Mouse (Mus musculus): ENCODE data around the gene Deaf1. TPM values are rescaled to one million over a fixed set of nuclear protein-coding genes. Genes with fewer than 3 reads are reported as not detected.

The Deaf1 gene
- polyA plus RNA-seq, 1 experiment from 2014 or later: 200 TPM

DNA sequence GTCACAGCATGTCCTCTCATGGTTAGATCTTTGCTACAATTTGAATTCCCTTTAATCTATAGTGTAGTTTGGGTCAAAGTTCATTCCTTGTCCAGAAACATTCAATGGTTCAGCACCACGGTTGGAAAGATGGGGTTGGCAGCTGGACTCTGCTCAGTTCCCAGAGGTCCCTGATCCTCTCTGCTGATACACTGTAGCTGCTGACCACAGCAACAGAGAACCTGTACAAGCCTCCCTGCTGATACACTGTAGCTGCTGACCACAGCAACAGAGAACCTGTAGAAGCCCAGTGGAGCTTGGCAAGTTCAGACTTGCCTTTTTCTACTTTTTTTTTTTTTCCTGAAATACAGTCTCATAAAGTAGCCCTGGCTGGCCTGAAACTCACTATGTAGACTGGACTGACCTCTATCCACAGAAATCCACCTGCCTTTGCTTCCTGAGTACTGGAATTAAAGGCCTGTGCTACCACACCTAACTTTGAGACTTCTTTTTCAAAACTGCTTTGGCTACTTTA, 9.8 kb downstream of the Deaf1 start:
- Histone ChIP-seq H3K4me3 (replicated peaks) (no peak overlapping the region), H3K36me3 (peaks cover 93% of the 10 kb centered on the region), H3K4me2 (no peak overlapping the region), H3K27me3 (replicated peaks) (no peaks in the 10 kb centered on the region), H3K9ac (replicated peaks) (no peak overlapping the region), H3K9me3 (replicated peaks) (no peaks in the 10 kb centered on the region), H3K27ac (replicated peaks) (no peak overlapping the region), H3K4me1 (no peaks in the 10 kb centered on the region)
- ATAC-seq (ENCODE audit: low FRiP score): no peak
- 74% methylated on average over 1 of the region's 1 CpGs for WGBS

DNA sequence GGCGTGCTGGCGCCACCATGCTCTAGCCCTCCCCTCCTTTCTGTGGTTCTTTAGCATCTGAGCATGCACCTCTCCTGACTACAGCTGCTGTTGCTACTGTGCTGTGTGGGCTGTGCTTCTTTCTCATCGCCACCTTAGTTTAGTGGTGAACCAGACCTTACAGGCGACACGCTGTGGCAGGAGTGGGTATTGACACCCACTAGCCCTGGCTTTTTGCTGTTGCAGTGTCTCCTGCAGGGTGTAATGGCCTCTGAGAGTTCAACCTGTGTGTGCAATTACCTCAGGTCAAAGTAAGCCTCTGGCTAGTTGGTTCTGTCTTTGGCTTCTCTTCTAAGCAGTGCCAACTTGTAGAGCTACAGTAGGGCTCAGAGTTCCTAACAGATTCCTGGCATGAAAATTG, 11.5 kb downstream of the Deaf1 start:
- no peak for ATAC-seq (ENCODE audit: low FRiP score)
- no peaks in the 10 kb centered on the region for H3K4me1 ChIP-seq
- no peak overlapping the region for H3K4me3 ChIP-seq (replicated peaks)
- no peak overlapping the region for H3K9ac ChIP-seq (replicated peaks)
- H3K4me2 ChIP-seq: no peak overlapping the region
- no peaks in the 10 kb centered on the region for H3K27me3 ChIP-seq (replicated peaks)
- no peak overlapping the region for H3K27ac ChIP-seq (replicated peaks)
- H3K36me3 ChIP-seq: peaks cover 93% of the 10 kb centered on the region
- WGBS: 89% methylated on average over 5 of the region's 5 CpGs
- no peaks in the 10 kb centered on the region for H3K9me3 ChIP-seq (replicated peaks)

DNA sequence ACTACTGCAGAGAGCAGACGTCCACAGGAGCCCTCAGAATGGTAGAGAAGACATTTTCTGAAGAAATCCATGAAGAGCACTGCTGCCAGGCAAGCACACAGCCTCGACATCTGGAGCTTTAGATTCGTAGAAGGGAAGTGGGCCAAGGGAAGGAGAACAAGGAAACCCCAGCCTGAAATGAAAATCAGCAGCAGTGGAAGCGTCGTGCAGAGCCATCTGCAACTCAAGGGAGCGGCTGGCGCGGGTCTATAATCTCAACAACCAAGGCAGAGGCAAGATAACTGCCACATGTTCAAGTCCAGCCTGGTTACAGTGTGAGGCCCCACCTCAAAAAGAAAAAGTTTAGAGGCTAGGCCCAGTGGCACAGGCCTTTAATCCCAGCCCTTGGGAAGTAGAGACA, 12.4 kb downstream of the Deaf1 start:
- Histone ChIP-seq H3K9me3 (replicated peaks) (no peaks in the 10 kb centered on the region), H3K36me3 (peaks cover 94% of the 10 kb centered on the region), H3K4me3 (replicated peaks) (no peak overlapping the region), H3K27me3 (replicated peaks) (no peaks in the 10 kb centered on the region), H3K4me2 (no peak overlapping the region), H3K4me1 (no peaks in the 10 kb centered on the region), H3K27ac (replicated peaks) (no peak overlapping the region), H3K9ac (replicated peaks) (no peak overlapping the region)
- ATAC-seq (ENCODE audit: low FRiP score): no peak
- 91% methylated on average over 8 of the region's 8 CpGs for WGBS

DNA sequence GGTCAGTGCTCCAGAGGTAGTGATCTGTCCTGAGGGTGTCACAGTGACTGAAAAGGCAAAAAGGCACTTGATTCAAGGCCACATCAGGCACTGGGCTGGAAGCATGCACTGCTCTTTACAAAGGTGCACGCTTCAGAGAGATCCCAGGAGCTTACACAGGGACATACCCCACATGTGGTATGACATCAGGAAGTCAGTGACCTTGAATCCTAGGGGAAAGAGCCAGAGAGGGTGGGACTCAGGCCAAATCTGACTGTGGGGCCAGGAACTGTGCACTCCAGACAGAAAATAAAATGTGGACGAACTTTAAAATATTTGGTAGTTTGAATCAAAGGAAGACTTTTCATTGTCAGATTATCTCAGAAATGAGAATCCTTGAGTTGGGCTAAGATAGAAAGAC, 13.1 kb downstream of the Deaf1 start:
- 100% methylated on average over 2 of the region's 2 CpGs for WGBS
- H3K36me3 ChIP-seq: peaks cover 95% of the 10 kb centered on the region
- no peak for ATAC-seq (ENCODE audit: low FRiP score)

DNA sequence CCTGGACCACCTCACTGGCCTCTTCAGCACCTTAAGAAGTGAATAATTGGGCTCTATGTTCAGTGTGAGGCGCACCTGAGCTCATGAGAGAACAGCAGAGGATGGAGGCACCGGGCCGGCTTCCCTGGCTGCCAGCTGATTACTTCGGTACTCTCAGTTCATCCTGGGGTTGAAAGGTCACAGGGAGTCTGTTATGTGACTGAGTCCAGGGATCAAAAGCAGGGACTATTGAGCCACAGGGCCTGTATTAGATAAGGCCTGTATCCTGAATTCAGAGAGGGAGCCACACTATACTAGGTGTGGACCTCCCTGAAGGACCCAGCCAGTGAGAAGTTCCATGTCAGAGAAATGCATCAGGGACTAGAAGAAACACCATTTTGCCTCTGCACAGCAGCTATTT, 23.0 kb downstream of the Deaf1 start:
- no peaks in the 10 kb centered on the region for H3K27me3 ChIP-seq (replicated peaks)
- no peaks in the 10 kb centered on the region for H3K9me3 ChIP-seq (replicated peaks)
- H3K4me3 ChIP-seq (replicated peaks): no peak overlapping the region
- peaks cover 94% of the 10 kb centered on the region for H3K36me3 ChIP-seq
- H3K9ac ChIP-seq (replicated peaks): no peak overlapping the region
- no peak overlapping the region for H3K4me2 ChIP-seq
- no peak for ATAC-seq (ENCODE audit: low FRiP score)
- H3K27ac ChIP-seq (replicated peaks): no peak overlapping the region
- H3K4me1 ChIP-seq: no peaks in the 10 kb centered on the region
- 91% methylated on average over 4 of the region's 4 CpGs for WGBS

More for the DNA sequence above, 13.1 kb downstream of the Deaf1 start:
- no peak overlapping the region for H3K4me2 ChIP-seq
- no peaks in the 10 kb centered on the region for H3K27me3 ChIP-seq (replicated peaks)
- no peak overlapping the region for H3K9ac ChIP-seq (replicated peaks)
- H3K4me1 ChIP-seq: no peaks in the 10 kb centered on the region
- H3K4me3 ChIP-seq (replicated peaks): no peak overlapping the region
- H3K9me3 ChIP-seq (replicated peaks): no peaks in the 10 kb centered on the region
- no peak overlapping the region for H3K27ac ChIP-seq (replicated peaks)

DNA sequence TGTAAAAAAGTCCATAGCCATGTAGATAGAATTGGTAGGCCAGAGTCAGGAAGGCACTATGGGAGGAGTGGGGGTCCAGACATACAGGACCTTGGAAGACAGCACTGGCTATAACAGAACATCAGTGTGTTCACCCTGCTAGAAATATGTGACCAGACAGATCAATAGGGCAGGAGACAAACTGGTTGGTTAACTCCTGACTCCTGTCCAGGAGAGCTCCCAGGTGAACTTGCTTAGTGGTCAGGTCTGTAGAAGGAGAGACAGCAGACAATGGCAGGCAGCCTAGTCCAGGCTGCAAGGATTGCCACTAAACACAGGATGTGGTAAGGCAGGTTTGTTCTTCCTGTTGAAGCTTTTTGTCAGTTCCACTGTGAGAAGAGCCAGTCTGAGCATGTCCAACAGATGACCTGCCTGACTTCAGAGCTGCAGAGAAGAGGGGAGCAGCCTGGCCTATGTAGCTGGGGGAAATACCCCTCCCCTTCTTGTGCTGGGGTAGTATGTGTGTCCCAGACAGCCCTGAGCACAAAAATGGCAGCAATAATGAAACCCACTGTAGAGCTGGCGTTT, 24.7 kb downstream of the Deaf1 start:
- Histone ChIP-seq H3K4me3 (replicated peaks) (no peak overlapping the region), H3K9ac (replicated peaks) (no peak overlapping the region), H3K36me3 (peaks cover 89% of the 10 kb centered on the region), H3K27me3 (replicated peaks) (no peaks in the 10 kb centered on the region), H3K9me3 (replicated peaks) (no peaks in the 10 kb centered on the region), H3K27ac (replicated peaks) (no peak overlapping the region), H3K4me2 (no peak overlapping the region), H3K4me1 (no peaks in the 10 kb centered on the region)
- ATAC-seq (ENCODE audit: low FRiP score): no peak
- 94% methylated on average over 1 of the region's 1 CpGs for WGBS

DNA sequence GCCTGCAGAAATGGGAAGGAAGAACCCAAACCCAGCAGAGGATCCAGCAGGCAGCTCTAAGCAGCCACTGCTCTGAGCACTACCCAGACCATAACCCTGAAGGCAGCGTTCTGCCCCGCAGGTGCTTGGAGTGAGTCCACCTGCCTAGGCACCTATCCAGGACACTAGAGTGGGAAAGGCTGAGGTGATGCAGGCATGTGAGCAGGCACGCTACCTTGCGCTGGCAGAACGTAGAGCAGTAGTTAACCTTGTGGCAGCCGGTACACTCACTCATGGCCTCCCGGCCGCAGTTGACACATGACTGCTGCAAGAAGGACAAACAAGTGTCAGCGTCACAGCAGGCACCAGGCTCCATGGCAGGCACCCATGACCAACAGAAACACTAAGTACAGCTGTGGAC, 26.1 kb downstream of the Deaf1 start:
- Histone ChIP-seq H3K27ac (replicated peaks) (no peak overlapping the region), H3K9ac (replicated peaks) (no peak overlapping the region), H3K36me3 (peaks cover 86% of the 10 kb centered on the region), H3K9me3 (replicated peaks) (no peaks in the 10 kb centered on the region), H3K27me3 (replicated peaks) (no peaks in the 10 kb centered on the region), H3K4me3 (replicated peaks) (no peak overlapping the region), H3K4me1 (no peaks in the 10 kb centered on the region), H3K4me2 (no peak overlapping the region)
- no peak for ATAC-seq (ENCODE audit: low FRiP score)
- WGBS: 96% methylated on average over 9 of the region's 9 CpGs

DNA sequence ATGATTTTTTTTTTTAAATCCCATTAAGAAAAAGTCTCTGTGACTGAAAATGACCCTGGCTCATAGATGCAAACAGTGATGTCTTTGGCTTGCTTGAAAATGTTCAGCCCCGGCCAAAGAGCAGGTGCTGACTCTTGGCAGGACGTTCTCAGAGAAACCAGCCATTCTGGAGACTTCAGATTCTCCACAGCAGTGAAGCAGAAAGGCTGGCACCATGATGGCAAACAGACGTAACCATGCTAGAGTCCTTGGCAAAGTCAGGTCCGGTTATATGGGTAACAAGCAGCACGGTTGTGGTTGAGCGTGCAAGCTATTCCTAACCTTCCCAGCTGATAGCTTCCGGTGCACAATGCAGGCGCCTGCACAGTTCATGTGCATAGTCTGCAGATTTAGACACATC, 28.3 kb downstream of the Deaf1 start:
- WGBS: 96% methylated on average over 8 of the region's 8 CpGs
- Histone ChIP-seq H3K4me1 (peaks cover 8% of the 10 kb centered on the region), H3K27me3 (replicated peaks) (peaks cover 17% of the 10 kb centered on the region), H3K4me2 (no peak overlapping the region), H3K9me3 (replicated peaks) (no peaks in the 10 kb centered on the region), H3K9ac (replicated peaks) (no peak overlapping the region), H3K27ac (replicated peaks) (no peak overlapping the region), H3K4me3 (replicated peaks) (no peak overlapping the region), H3K36me3 (peaks cover 66% of the 10 kb centered on the region)
- no peak for ATAC-seq (ENCODE audit: low FRiP score)

DNA sequence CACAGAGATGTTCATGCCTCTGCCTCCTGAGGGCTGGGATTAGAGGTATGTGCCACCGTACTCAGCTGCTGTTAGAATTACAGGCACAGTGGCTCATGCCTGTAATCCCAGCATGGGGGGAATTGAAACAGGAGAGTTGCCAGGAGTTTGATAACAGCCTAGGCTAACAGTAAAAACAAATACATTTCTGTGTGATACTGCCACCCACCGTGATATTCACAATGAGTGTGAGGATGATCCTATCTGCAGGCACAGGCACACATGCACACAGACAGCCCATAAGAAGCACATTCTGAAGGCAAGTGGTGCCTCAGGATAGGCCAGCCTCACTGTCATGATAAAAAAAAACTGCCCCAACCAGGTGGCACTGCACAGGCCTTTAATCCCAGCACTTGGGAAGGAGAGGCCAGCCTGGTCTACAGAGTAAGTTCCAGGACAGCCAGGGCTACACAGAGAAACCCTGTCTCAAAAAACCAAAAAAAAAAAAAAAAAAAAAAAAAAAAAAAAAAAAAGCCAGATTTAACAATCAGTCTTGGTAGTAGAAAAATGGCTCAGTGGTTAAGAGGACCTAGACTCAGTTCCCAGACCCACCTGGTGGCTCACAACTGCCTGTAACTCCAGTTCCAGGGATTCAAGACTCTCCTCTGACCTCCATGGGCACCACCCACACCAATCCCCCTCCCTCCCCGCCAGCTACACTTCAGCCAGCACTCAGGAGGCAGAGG, 29.4 kb downstream of the Deaf1 start:
- H3K4me3 ChIP-seq (replicated peaks): no peak overlapping the region
- H3K27me3 ChIP-seq (replicated peaks): peaks cover 28% of the 10 kb centered on the region
- H3K4me2 ChIP-seq: no peak overlapping the region
- no peak overlapping the region for H3K27ac ChIP-seq (replicated peaks)
- no peak overlapping the region for H3K9ac ChIP-seq (replicated peaks)
- peaks cover 16% of the 10 kb centered on the region for H3K4me1 ChIP-seq
- 69% methylated on average over 3 of the region's 3 CpGs for WGBS
- peaks cover 55% of the 10 kb centered on the region for H3K36me3 ChIP-seq
- no peaks in the 10 kb centered on the region for H3K9me3 ChIP-seq (replicated peaks)
- ATAC-seq (ENCODE audit: low FRiP score): no peak

DNA sequence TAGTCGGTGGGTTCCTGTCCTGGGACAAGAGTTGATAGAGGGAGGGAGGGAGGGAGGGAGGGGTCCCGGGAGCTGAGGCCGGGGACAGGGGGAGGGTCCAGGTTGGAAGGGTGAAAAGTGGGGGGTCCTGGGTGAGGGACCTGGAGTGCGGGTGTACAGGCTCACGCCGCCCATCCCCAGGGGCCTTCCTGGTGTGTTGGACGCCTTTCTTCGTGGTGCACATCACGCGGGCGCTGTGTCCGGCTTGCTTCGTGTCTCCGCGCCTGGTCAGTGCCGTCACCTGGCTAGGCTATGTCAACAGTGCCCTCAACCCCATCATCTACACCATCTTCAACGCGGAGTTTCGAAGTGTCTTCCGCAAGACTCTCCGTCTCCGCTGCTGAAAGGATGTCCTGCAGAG, 33.0 kb downstream of the Deaf1 start:
- peaks cover 31% of the 10 kb centered on the region for H3K4me1 ChIP-seq
- no peak overlapping the region for H3K27ac ChIP-seq (replicated peaks)
- H3K4me2 ChIP-seq: peak overlapping the region; percentile 71
- peaks cover 58% of the 10 kb centered on the region for H3K27me3 ChIP-seq (replicated peaks)
- H3K9me3 ChIP-seq (replicated peaks): no peaks in the 10 kb centered on the region
- 8% methylated on average over 22 of the region's 22 CpGs for WGBS
- peak overlapping the region; percentile 34; the same call in 1 of the 2 replicates for H3K4me3 ChIP-seq (replicated peaks)
- no peak for ATAC-seq (ENCODE audit: low FRiP score)
- H3K9ac ChIP-seq (replicated peaks): no peak overlapping the region
- H3K36me3 ChIP-seq: peaks cover 23% of the 10 kb centered on the region

DNA sequence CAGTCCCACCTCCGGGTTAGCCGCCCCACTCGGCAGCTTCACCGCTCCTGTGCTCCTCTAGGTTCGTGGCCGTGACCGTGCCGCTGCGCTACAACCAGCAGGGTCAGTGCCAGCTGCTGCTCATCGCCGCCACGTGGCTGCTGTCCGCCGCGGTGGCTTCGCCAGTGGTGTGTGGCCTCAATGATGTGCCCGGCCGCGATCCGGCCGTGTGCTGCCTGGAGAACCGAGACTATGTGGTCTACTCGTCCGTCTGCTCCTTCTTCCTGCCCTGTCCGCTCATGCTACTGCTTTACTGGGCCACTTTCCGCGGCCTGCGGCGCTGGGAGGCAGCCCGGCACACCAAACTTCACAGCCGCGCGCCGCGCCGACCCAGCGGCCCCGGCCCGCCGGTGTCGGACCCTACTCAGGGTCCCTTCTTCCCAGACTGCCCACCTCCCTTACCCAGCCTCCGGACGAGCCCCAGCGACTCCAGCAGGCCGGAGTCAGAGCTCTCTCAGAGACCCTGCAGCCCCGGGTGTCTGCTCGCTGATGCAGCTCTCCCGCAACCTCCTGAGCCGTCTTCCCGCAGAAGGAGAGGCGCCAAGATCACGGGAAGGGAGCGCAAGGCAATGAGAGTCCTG, 33.5 kb downstream of the Deaf1 start:
- H3K9ac ChIP-seq (replicated peaks): peak overlapping the region; percentile 34; the same call in 1 of the 2 replicates

More for the DNA sequence above, 33.5 kb downstream of the Deaf1 start:
- peaks cover 18% of the 10 kb centered on the region for H3K36me3 ChIP-seq
- H3K4me2 ChIP-seq: peak overlapping the region; percentile 71
- peaks cover 31% of the 10 kb centered on the region for H3K4me1 ChIP-seq
- ATAC-seq (ENCODE audit: low FRiP score): 0 out of 2 replicates have a peak, but pooled peaks have one; percentile 51
- under 1% methylated on average over 51 of the region's 53 CpGs for WGBS
- peak overlapping the region; percentile 34 for H3K4me3 ChIP-seq (replicated peaks)
- H3K27me3 ChIP-seq (replicated peaks): peaks cover 59% of the 10 kb centered on the region
- no peak overlapping the region for H3K27ac ChIP-seq (replicated peaks)
- no peaks in the 10 kb centered on the region for H3K9me3 ChIP-seq (replicated peaks)

Data from neural tube, embryonic 15.5 days (tissue).